Mouse (Mus musculus) cerebellum, adult 2 months (tissue): ENCODE measurements around the gene March8. TPM values are rescaled to one million over a fixed set of nuclear protein-coding genes. Genes with fewer than 3 reads are reported as not detected.
"Not testable (repeated sequence)": the region's sequence is repeated elsewhere in the genome, so short reads cannot be mapped to it uniquely, and the experiment has no call there.

ENCODE experiments used
- DNase-seq, 2 experiments: peaks; one replicate each; pipeline ENCODE4 v3.0.0; 2021
- H3K27ac ChIP-seq: fragments of 200-500 bp; 2 replicates; pipeline ENCODE4 v1.5.1; 2012; ENCODE audit warnings: low read length, control low read depth, inconsistent platforms; ENCODE audit not compliant: insufficient read depth
- H3K27me3 ChIP-seq: fragments of 200-500 bp; 2 replicates; pipeline ENCODE4 v1.6.1; 2012; ENCODE audit warnings: inconsistent platforms, mild to moderate bottlenecking, low read length, moderate library complexity; ENCODE audit not compliant: control insufficient read depth, insufficient read depth
- H3K4me1 ChIP-seq: fragments of 200-500 bp; 2 replicates; pipeline ENCODE4 v1.6.1; 2011; ENCODE audit warnings: low read length; ENCODE audit not compliant: control insufficient read depth, insufficient read depth
- H3K4me3 ChIP-seq: fragments of 200-500 bp; replicated peaks from 2 replicates; pipeline ENCODE3; 2011; ENCODE audit warnings: mild to moderate bottlenecking, low read depth, low read length, control low read depth; ENCODE audit not compliant: insufficient read depth
- CTCF ChIP-seq: fragments of 200-500 bp; IDR thresholded peaks from 2 replicates; pipeline ENCODE4 v1.5.1; 2011; ENCODE audit warnings: low read depth, mild to moderate bottlenecking, control low read depth, low read length, moderate library complexity, borderline replicate concordance; ENCODE audit not compliant: insufficient read depth
- POLR2A ChIP-seq: fragments of 200-500 bp; IDR thresholded peaks from 2 replicates; pipeline ENCODE4 v1.6.1; 2011; ENCODE audit warnings: low read length, control low read depth, borderline replicate concordance; ENCODE audit not compliant: insufficient read depth
- WGBS: fragments of 180-500 bp; shearing (Covaris S2); methylation state at CpG from one replicate; pipeline ENCODE4 v1.1.7; 2018; 5-methylcytosine and 5-hydroxymethylcytosine counted together
- polyA plus RNA-seq: library from polyadenylated mRNA; depleted of rRNA; stranded (reverse); fragments of >200 nt; gene quantifications from 2 replicates; pipeline ENCODE4 v1.2.3, GENCODE M21; 2012

Gene March8
- polyA plus RNA-seq, 1 experiment, result 80.9 TPM

DNA sequence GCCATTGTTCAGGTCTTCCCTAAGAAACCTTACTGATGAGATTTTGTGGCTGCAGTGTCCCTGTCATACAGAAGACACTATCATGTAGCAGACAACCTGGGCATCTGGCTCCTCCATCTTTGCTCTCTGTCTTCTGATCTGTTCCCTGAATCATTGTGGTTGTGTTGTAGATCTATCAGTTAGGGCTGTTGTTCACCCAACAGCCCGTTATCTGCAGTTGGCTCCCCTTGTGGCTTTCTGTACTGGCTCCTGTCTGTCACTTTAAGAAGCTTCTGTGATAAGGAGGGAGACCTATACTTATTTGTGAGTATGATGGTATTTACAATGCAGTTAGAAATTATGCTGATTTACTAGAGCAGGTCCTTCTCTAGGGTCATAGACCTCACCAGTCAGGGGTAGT is 2.7 kb downstream of the March8 start:
- Histone ChIP-seq H3K27ac (no peak overlapping the region), H3K27me3 (no peaks in the 10 kb centered on the region), H3K4me3 (no peak overlapping the region), H3K4me1 (peaks cover 3% of the 10 kb centered on the region; the same call in 1 of the 2 replicates)
- no peak for DNase-seq
- TF ChIP-seq POLR2A, result no peak
- TF ChIP-seq CTCF, result no peak
- WGBS, result 82% methylated on average over 1 of the region's 1 CpGs

DNA sequence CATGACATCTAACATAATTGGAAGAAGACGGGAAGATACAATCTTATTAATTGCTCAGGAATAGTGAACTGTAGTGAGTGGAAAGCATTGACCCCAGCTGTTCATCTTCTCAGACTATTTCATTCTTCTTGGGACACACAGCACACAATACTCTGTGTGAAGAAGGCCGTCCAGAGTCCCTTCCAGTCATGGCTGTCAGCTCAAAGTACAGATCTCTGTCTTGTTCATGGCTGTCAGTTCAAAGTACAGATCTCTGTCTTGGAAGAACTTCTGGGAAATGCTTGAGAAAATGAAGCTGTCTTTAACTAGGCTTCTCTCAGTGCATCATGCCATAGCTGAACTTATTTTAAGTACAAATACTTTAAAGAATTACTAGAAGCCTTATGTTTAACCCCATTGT is 10.1 kb downstream of the March8 start:
- no peaks in the 10 kb centered on the region for H3K27me3 ChIP-seq
- TF ChIP-seq POLR2A (no peak), CTCF (no peak)
- no peak overlapping the region for H3K4me3 ChIP-seq
- 94% methylated on average over 2 of the region's 2 CpGs for WGBS
- peaks cover 8% of the 10 kb centered on the region; the same call in 1 of the 2 replicates for H3K4me1 ChIP-seq
- DNase-seq, result no peak
- no peak overlapping the region for H3K27ac ChIP-seq

DNA sequence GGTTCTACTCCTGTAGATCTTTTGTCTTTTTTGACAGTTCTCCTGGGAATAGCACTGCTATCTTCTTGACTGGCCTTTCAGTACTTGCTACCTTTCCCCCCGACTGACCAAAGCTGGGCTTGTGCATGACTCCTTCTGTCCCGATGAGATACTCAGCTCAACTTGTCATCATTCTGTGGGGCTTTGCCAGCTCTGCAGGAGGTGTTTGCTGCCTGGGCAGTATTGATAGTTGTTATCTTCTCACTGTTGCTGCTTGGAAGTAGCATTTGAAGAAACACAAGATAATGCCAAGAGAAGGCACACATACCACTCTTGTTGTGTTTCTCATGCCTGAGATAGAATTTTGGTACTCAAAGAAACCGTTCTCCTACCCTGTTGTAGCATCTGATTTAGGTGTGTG is 12.2 kb downstream of the March8 start:
- Histone ChIP-seq H3K4me1 (peaks cover 8% of the 10 kb centered on the region; the same call in 1 of the 2 replicates), H3K27me3 (no peaks in the 10 kb centered on the region), H3K4me3 (no peak overlapping the region), H3K27ac (no peak overlapping the region)
- TF ChIP-seq CTCF (no peak), POLR2A (no peak)
- WGBS, result 44% methylated on average over 3 of the region's 3 CpGs
- no peak for DNase-seq

DNA sequence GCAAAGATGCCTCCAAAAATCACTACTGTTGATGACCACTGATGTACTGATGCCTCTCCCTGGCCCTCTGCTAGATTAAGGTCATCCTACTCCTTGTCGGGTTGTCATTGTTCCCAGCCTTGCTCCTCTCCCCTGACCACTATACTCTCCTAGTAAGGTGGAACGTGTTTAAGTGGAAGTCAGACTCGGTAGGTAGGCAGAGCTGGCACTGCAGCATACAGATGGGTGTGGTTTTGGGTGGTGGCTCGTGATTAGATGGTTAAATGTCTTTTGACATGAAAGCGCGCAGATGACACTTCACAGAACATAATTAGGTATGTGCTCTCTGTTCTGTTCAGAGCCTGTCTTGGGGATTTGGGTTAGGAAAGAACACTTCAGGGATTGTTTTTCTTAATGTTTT is 12.8 kb downstream of the March8 start:
- no peak overlapping the region for H3K27ac ChIP-seq
- no peak overlapping the region for H3K4me3 ChIP-seq
- 78% methylated on average over 6 of the region's 6 CpGs for WGBS
- no peaks in the 10 kb centered on the region for H3K27me3 ChIP-seq
- TF ChIP-seq CTCF (no peak), POLR2A (no peak)
- no peak for DNase-seq
- H3K4me1 ChIP-seq, result peaks cover 8% of the 10 kb centered on the region; the same call in 1 of the 2 replicates

DNA sequence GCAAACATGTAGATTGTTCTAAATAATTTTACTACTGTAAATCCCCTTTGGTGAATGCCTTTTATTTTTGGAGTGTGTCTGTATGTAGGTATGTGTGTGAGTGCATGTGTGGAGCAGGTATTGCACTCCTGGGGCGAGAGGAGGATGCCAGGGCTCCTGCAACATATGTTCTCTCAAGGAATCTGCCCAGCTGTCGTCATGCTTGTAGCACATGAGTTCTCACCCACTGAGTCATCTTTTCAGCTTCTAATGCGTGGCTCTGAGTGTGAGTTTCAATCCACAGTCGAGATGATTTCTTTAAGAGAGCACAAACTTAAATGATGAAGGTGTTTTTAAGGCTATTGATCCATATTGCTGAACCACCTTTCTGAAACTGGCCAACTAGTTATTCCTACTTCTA is 13.7 kb downstream of the March8 start:
- WGBS, result 50% methylated on average over 4 of the region's 4 CpGs
- Histone ChIP-seq H3K4me1 (peaks cover 8% of the 10 kb centered on the region; the same call in 1 of the 2 replicates), H3K27ac (no peak overlapping the region), H3K4me3 (no peak overlapping the region), H3K27me3 (no peaks in the 10 kb centered on the region)
- no peak for DNase-seq
- TF ChIP-seq CTCF, result no peak
- TF ChIP-seq POLR2A, result no peak

DNA sequence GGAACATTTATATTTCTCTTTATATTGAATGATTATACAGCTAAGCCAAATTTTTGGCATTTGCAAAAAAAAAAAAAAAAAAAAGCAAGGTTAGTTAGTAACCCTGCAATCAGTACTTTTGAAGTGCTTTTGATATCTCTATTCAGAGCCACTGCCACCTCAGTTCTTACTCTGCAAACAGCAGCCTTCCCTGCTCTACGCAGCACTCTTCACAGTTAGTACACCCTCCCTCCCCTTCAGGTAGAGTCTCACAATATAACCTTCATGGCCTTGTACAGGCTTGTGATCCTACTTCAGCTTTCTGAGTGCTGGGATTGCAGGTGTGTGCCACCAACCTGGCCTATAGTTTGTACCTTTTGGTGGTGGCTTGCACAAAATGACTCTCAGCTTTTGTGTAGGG is 15.6 kb downstream of the March8 start:
- Histone ChIP-seq H3K4me3 (no peak overlapping the region), H3K27ac (no peak overlapping the region), H3K4me1 (peaks cover 12% of the 10 kb centered on the region), H3K27me3 (no peaks in the 10 kb centered on the region)
- 92% methylated on average over 1 of the region's 1 CpGs for WGBS
- no peak for DNase-seq
- no peak for TF ChIP-seq POLR2A

DNA sequence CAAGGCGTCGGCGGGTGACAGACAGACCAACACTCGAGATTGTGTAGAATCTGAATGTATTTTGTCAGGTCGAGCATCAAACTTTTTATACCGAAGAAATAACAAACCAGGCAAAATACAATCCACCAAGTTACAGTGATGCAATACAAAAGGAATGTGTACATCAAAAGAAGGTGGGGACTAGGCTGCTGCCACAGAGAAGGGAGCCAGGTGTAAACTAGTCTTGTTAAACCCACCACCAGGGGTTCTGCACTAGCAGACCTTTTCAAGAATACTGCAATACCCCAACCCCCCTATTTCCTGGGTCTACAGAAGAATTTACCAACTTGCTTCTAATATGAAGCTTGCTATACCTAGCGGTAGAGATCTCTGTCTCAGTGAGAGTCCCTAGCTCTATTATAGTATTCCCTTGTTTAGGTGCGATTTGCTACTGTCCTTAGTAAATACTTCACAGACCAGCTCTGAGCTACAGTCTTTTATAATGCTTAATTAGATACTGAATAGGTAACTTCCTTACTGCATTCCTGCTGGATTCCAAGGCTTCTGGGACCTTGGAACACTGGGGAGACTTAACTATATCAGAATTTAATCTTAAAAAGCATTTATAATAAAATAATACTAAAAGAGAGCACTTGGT is 18.6 kb downstream of the March8 start:
- H3K4me1 ChIP-seq, result peaks cover 12% of the 10 kb centered on the region
- H3K4me3 ChIP-seq, H3K27ac ChIP-seq, DNase-seq, H3K27me3 ChIP-seq: not testable (repeated sequence)
- 80% methylated on average over 8 of the region's 8 CpGs for WGBS

DNA sequence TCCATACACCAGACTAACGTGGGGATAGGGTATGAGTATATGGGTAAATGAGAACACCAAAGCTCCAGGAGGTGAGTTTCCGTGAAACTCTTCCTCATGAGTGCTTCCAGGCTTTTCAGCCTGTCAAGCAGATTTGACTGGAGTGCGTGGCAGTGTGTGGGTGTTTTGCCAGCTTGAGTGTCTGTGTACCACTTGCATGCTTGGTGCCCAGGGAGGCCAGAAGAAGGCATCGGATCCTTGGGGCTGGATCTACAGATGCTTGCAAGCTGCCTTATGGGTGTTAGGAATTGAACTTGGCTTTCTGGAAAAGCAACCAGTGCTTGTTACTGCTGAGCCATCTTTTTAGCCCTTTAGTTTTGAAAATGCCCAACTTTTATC is 19.1 kb downstream of the March8 start:
- Histone ChIP-seq H3K27ac (no peak overlapping the region), H3K4me1 (peaks cover 10% of the 10 kb centered on the region), H3K27me3 (no peaks in the 10 kb centered on the region), H3K4me3 (no peak overlapping the region)
- TF ChIP-seq CTCF (no peak), POLR2A (no peak)
- 6% methylated on average over 4 of the region's 4 CpGs for WGBS
- DNase-seq, result no peak
